Mouse (Mus musculus) ES-Bruce4 (cell line): ENCODE measurements around the gene Itga5.

ENCODE experiments used
- CTCF ChIP-seq: IDR thresholded peaks from one replicate; pipeline ENCODE4 v1.8.1; 2011; ENCODE audit warnings: low read depth, low read length
- POLR2A ChIP-seq: IDR thresholded peaks from one replicate; pipeline ENCODE4 v1.8.1; 2011; ENCODE audit warnings: low read length; ENCODE audit not compliant: insufficient read depth

DNA sequence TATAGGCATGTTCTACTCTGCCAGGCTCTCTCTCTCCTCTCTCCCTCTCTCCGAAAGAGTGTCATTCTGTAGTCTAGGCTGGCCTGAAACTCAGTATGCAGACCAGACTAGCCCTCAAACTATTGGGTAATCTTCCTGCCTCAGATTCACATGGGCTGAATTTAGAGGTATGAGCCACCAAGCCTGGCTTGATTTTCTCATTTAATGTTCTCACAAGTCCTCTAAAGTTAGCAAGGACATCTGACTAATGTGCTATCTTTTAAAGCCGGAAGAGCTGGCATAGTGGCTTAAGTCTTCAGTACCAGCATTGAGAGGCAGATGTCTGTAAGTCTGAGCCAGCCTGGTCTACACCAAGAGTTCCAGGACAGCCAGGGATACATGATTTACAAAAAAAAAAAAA, 15.5 kb upstream of the Itga5 start:
- TF ChIP-seq POLR2A (no peak), CTCF (no peak)
